Mouse (Mus musculus): Measurements from ENCODE around the gene Prkch. TPM values are rescaled to one million over a fixed set of nuclear protein-coding genes. Genes with fewer than 3 reads are reported as not detected.
A peak's percentile ranks its signal among the peaks of the same experiment; 100 is the strongest.
"Not testable (repeated sequence)": the region's sequence is repeated elsewhere in the genome, so short reads cannot be mapped to it uniquely, and the experiment has no call there.

Gene Prkch
- polyA plus RNA-seq, 1 experiment from 2014 or later, result 4.0 TPM

DNA sequence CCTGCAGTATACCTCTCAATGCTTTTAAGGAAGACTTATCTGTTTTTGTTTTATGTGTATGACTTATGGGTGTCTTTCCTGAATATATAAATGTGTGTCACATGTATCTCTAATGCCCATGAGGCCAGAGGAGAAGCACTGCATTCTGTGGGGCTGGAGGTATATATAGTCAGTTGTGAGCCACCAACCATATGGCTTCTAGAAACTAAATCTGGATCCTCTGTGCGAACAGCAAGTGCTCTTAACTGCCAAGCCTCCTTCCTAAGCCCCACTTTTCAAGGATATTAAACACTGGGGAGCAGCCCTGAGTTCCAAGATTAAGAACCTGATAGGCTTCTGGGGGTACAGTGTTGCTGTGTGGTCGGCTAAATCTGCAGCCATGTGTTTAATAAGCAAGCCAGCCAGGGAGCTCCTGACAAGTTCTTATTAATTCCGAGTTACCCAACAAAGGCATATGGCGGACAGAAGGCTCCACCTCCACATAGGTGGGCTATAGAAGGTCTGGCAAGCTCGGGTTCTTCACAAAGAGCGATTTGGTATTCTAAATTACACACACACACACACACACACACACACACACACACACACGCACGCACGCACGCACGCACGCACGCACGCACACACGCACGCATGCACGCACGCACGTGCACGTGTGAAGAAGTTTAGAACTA, 25.9 kb upstream of the Prkch start:
- no peaks in the 10 kb centered on the region for H3K36me3 ChIP-seq
- H3K4me3 ChIP-seq, result no peak overlapping the region
- DNase-seq (ENCODE audit: low spot score), result no peak
- no peaks in the 10 kb centered on the region for H3K27me3 ChIP-seq (ENCODE audit: low read depth, poor library complexity, severe bottlenecking)
- 95% methylated on average over 20 of the region's 20 CpGs for WGBS
- no peak overlapping the region for H3K27ac ChIP-seq (replicated peaks)
- H3K9me3 ChIP-seq (replicated peaks), result no peaks in the 10 kb centered on the region; the same call in 1 of the 2 replicates
- H3K4me1 ChIP-seq, result no peaks in the 10 kb centered on the region

DNA sequence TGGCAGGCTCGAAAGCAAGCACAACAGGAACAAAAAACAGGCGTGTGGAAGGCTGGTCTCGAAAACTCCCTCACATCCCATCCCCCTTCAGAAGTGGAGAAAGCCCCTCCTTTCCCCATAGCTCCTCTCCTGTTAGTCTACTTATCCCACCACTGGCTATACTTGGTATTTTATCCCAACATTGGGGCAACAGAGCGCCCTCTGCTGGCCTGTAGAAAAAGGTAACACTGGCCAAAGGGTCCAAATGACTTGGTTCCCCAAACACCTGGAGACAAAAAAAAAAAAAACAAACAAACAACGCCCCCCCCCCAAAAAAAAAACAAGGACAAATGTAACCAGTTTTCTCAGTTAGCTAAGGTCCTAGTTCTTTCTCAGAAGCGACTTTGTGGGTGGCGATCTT, 24.5 kb upstream of the Prkch start:
- Histone ChIP-seq H3K4me3 (no peak overlapping the region), H3K27me3 (ENCODE audit: low read depth, poor library complexity, severe bottlenecking) (no peaks in the 10 kb centered on the region), H3K36me3 (no peaks in the 10 kb centered on the region), H3K9me3 (replicated peaks) (no peaks in the 10 kb centered on the region; the same call in 1 of the 2 replicates), H3K4me1 (peaks cover 5% of the 10 kb centered on the region; the same call in 1 of the 2 replicates), H3K27ac (replicated peaks) (no peak overlapping the region)
- WGBS, result 49% methylated on average over 7 of the region's 7 CpGs
- DNase-seq (ENCODE audit: low spot score), result no peak

DNA sequence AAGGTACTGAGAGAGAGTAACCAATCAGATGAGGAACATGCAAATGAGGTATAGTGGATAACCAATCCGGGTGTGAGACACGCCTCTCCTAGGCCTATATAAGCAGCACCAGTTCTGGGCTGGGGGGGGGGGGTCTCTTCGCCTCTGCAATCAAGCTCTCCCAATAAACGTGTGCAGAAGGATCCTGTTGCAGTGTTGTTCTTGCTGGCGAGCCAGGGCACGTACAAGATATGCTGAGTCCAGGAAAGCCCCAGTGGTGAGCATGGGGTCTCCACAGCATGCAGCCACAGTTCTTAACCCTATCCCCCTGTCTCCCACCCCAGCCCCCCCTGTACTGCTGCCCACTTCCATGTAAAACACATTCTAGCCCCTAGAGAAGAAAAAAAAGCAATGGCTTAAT, 21.5 kb upstream of the Prkch start:
- H3K9me3 ChIP-seq (replicated peaks); H3K36me3 ChIP-seq; H3K4me1 ChIP-seq; H3K4me3 ChIP-seq; DNase-seq (ENCODE audit: low spot score); H3K27ac ChIP-seq (replicated peaks): not testable (repeated sequence)
- H3K27me3 ChIP-seq (ENCODE audit: low read depth, poor library complexity, severe bottlenecking), result peaks cover 15% of the 10 kb centered on the region
- WGBS, result 74% methylated on average over 6 of the region's 6 CpGs

DNA sequence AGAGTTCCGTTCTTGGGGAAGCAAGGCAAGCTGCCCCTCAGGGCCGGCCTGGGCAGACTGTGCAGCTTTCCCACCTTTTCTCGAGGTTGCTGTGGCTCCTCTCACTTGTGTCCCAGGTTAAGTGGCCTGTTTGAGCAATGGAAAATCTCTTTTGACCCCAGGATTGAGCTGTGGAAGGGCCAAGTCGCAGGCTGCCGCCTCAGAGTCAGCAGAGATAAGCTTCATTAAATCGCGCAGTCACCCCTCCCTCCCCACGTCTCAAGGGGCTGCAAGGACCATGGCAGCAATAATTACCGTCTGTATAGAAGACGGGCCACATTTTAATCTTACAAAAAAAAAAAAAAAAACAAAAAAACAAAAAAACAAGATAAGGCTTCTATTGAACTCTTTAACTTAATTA, 20.4 kb upstream of the Prkch start:
- WGBS, result 16% methylated on average over 10 of the region's 10 CpGs
- no peak overlapping the region for H3K27ac ChIP-seq (replicated peaks)
- H3K9me3 ChIP-seq (replicated peaks), result no peaks in the 10 kb centered on the region; the same call in 1 of the 2 replicates
- H3K4me1 ChIP-seq, result peaks cover 8% of the 10 kb centered on the region; the same call in 1 of the 2 replicates
- no peak overlapping the region for H3K4me3 ChIP-seq
- H3K36me3 ChIP-seq, result no peaks in the 10 kb centered on the region
- peaks cover 15% of the 10 kb centered on the region for H3K27me3 ChIP-seq (ENCODE audit: low read depth, poor library complexity, severe bottlenecking)
- DNase-seq (ENCODE audit: low spot score), result no peak

DNA sequence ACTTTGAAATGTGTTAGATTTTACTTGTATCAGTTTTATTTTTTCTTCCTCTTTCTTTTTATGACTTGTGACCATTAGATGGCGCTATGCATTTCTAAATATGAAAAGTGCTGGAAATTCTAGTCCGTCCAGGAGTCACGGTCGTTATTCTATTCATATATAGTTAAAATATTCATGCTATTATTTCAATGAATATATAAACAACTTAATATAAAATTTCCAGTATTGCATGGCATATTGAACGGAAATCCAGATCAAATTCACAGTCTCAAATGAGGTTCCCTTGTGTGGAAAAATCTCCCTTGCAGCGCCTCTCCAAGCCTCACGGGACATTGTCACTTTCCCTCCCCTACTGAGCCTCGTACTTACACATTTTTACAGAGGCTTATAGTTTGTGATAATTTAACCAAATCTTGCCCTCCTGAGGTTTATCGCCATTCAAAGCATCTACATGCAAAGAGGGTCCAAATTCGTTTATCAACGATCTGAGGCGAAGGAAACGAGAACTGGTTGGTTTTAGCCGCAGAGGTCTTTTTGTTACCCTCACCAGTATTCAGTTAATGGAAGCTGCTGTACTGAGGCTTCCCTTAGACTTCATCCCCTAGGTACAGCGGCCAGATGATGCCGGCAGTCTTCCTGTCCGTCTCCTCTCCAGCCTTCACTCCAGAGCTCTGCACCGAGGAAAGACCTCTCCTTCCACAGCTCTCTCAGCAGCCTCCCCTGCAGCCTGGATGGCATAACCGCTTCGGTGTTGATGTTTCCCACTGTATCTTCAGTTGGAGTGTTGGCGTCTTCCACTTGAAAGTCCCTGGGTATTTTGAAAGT, 19.6 kb upstream of the Prkch start:
- Histone ChIP-seq H3K4me3 (peak overlapping the region; percentile 46), H3K36me3 (no peaks in the 10 kb centered on the region), H3K27ac (replicated peaks) (no peak overlapping the region), H3K27me3 (ENCODE audit: low read depth, poor library complexity, severe bottlenecking) (peaks cover 15% of the 10 kb centered on the region), H3K9me3 (replicated peaks) (no peaks in the 10 kb centered on the region; the same call in 1 of the 2 replicates), H3K4me1 (peaks cover 8% of the 10 kb centered on the region; the same call in 1 of the 2 replicates)
- DNase-seq (ENCODE audit: low spot score), result peak; percentile 26
- WGBS, result 26% methylated on average over 21 of the region's 21 CpGs

DNA sequence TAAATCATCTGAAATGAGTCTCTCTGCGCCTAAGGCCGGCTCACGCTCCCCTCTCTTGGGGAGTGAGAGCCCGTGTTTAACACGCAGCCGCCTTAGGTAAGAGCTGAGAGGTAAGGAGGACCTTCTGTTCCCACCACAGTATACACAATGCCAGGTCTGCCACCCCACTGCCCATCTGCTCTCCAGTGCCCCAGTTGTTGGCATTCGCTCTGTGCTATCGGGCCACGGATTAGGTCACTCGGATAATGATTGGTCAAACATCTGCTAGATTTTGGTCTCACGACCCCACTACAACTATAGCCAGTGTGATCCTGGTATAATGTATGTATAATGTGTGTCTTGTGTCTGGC, 19.0 kb upstream of the Prkch start:
- DNase-seq (ENCODE audit: low spot score), result no peak
- H3K36me3 ChIP-seq, result no peaks in the 10 kb centered on the region
- 73% methylated on average over 11 of the region's 11 CpGs for WGBS
- H3K27ac ChIP-seq (replicated peaks), result no peak overlapping the region
- peak overlapping the region; percentile 46 for H3K4me3 ChIP-seq
- peaks cover 15% of the 10 kb centered on the region for H3K27me3 ChIP-seq (ENCODE audit: low read depth, poor library complexity, severe bottlenecking)
- no peaks in the 10 kb centered on the region; the same call in 1 of the 2 replicates for H3K9me3 ChIP-seq (replicated peaks)
- H3K4me1 ChIP-seq, result peaks cover 8% of the 10 kb centered on the region; the same call in 1 of the 2 replicates

DNA sequence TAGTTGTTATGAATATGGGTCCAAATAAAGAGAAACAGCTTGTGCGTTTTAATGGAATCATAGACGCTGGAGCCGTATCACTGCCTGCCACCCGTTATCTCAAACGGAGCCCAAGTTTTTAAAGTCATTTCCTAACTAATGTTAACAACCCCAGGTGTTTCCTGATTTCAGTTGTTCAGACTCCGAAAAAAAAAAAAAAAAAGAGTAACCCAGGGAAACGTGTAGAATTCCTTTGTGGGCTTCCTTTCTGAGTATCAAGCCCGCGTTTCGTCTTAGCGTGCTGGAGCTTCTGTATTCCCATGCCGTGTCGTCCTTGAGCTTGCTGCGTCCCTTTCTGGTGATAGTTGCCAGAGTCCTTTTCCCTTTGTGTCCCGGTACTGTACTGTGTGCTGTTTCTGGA, 10.0 kb upstream of the Prkch start:
- WGBS, result 81% methylated on average over 15 of the region's 15 CpGs
- Histone ChIP-seq H3K4me1 (no peaks in the 10 kb centered on the region), H3K4me3 (no peak overlapping the region), H3K9me3 (replicated peaks) (no peaks in the 10 kb centered on the region), H3K27ac (replicated peaks) (no peak overlapping the region), H3K27me3 (ENCODE audit: low read depth, poor library complexity, severe bottlenecking) (no peaks in the 10 kb centered on the region), H3K36me3 (no peaks in the 10 kb centered on the region)
- no peak for DNase-seq (ENCODE audit: low spot score)

DNA sequence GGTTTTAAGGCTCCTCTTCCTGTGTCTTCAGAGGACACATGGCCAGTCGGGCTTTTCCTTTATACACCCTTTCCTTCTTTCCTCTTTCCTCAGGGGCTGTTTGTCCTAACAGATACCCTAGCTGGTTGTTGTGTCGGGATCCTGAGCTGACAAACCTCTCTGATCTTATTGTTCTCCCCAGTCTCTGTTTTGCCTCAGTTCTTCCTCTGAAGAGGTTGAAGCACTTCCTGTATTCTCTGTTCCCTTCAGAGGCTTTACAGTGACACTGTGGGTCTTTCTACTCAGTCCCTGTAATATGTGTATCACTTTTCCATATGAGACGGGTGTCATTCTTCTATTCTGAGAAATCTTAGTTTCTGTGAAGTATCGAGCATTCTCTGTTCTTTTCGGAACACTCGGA, 6.5 kb upstream of the Prkch start:
- 77% methylated on average over 6 of the region's 6 CpGs for WGBS
- DNase-seq (ENCODE audit: low spot score), result no peak
- H3K4me3 ChIP-seq, result no peak overlapping the region
- H3K4me1 ChIP-seq, result no peaks in the 10 kb centered on the region
- peaks cover 19% of the 10 kb centered on the region for H3K27me3 ChIP-seq (ENCODE audit: low read depth, poor library complexity, severe bottlenecking)
- no peak overlapping the region for H3K27ac ChIP-seq (replicated peaks)
- no peaks in the 10 kb centered on the region for H3K36me3 ChIP-seq
- no peaks in the 10 kb centered on the region for H3K9me3 ChIP-seq (replicated peaks)

DNA sequence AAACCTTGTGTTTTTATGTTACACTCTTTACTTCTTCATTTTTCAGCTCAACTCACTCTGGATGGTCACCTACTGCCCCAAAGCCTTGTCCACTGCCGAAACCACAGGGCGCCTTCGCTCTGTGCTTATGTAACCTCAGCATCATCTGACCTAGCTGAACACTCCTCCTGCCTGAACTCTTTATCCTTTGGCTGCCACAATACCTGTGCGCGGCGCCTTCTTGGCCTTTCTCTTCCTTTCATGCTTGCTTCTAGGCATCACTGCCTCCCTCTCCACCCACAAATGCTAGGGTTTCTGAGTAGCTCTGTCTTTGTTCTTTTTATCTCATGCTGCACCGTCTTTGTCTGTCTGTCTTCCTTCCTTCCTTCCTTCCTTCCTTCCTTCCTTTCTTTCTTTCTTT, 3.8 kb upstream of the Prkch start:
- no peak for DNase-seq (ENCODE audit: low spot score)
- 78% methylated on average over 7 of the region's 7 CpGs for WGBS
- H3K27me3 ChIP-seq (ENCODE audit: low read depth, poor library complexity, severe bottlenecking), result peaks cover 46% of the 10 kb centered on the region

DNA sequence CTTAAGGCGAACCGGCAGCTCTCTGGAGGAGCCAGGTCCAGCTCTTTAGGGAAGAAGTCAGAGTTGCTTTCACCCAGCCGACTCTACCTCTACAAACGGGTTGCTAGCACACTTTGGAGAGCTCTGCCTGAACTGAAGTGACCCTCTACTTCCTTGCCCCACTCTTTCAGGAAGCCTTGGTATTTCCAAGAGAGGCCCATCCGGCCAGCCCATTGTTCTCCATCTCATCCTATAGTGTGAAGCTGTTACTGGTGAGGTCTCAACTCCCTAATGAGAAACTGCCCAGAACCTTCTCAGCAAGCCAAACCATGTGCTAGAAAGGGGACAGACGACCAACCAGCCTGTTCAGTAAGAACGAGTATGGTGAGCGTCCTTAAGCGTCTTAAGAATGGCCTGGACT, 1.3 kb upstream of the Prkch start:
- WGBS, result 78% methylated on average over 9 of the region's 9 CpGs
- Histone ChIP-seq H3K36me3 (no peaks in the 10 kb centered on the region), H3K9me3 (replicated peaks) (no peaks in the 10 kb centered on the region), H3K27me3 (ENCODE audit: low read depth, poor library complexity, severe bottlenecking) (peaks cover 71% of the 10 kb centered on the region), H3K27ac (replicated peaks) (no peak overlapping the region), H3K4me3 (no peak overlapping the region), H3K4me1 (peaks cover 21% of the 10 kb centered on the region)
- DNase-seq (ENCODE audit: low spot score), result no peak

More for the DNA sequence above, 3.8 kb upstream of the Prkch start:
- no peak overlapping the region for H3K4me3 ChIP-seq
- H3K27ac ChIP-seq (replicated peaks), result no peak overlapping the region
- H3K4me1 ChIP-seq, result peaks cover 17% of the 10 kb centered on the region
- H3K36me3 ChIP-seq, result no peaks in the 10 kb centered on the region
- H3K9me3 ChIP-seq (replicated peaks), result no peaks in the 10 kb centered on the region

DNA sequence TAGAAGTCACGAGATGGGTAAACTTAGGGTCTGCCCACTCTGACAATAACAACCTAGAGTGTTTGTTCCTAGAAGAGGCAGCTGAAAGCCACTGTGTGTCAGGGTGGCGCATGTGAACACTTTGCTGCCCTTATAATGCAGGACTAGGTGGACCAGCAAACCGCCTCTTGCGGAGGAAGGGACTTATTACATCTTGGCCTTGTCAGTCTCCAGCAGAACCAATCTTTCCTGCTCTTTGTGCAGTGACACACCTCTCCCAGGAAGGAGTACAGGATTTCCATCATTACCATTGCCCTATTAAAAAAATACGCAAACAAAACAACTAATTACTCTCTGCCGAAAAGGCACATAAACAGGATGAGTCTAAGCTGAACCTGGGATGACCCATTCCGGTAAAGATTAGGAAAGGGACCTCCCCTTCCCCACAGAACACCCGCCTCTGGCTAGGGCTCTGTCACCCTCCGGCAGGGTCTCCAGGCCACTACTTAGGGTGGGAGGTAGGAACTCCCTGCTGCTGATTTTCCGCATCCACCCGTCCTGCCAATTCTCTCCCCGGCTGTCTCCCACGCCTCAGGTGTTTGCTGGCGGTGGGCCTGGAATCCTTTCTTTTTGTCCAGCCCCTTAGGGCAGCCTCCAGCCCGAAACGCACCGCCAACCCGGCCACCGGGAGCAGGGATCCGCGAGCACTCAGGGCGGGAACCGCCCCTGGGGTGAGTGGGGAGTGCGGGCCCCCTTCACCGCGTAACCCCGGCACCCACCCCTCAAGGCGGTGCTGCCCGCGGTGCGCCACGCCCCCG, 585 bp upstream of the Prkch start:
- peaks cover 73% of the 10 kb centered on the region for H3K27me3 ChIP-seq (ENCODE audit: low read depth, poor library complexity, severe bottlenecking)
- peak overlapping the region; percentile 87 for H3K27ac ChIP-seq (replicated peaks)
- no peaks in the 10 kb centered on the region for H3K36me3 ChIP-seq
- WGBS, result 4% methylated on average over 33 of the region's 33 CpGs
- peaks cover 21% of the 10 kb centered on the region for H3K4me1 ChIP-seq
- peak overlapping the region; percentile 75 for H3K4me3 ChIP-seq
- H3K9me3 ChIP-seq (replicated peaks), result no peaks in the 10 kb centered on the region
- DNase-seq (ENCODE audit: low spot score), result peak; percentile 33

DNA sequence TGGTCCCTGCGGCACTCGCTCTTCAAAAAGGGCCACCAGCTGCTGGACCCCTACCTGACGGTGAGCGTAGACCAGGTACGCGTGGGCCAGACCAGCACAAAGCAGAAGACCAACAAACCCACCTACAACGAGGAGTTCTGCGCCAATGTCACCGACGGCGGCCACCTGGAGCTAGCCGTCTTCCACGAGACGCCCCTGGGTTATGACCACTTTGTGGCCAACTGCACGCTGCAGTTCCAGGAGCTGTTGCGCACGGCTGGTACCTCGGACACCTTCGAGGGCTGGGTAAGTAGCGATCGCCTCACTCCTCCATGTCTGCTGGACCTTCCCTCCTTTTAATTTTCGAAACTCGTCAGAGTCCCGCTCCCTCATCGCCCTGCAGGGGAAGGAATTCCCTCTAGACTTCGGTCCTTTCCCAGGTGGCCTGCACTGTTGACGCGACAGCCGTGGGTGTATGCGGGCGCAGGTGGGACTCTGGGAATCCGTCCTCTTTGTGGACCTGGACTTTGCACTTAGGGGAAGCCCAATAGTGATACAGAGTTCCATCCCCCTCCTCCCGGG, 725 bp downstream of the Prkch start:
- Histone ChIP-seq H3K27me3 (ENCODE audit: low read depth, poor library complexity, severe bottlenecking) (peaks cover 72% of the 10 kb centered on the region), H3K4me1 (peaks cover 21% of the 10 kb centered on the region), H3K36me3 (no peaks in the 10 kb centered on the region), H3K9me3 (replicated peaks) (no peaks in the 10 kb centered on the region), H3K27ac (replicated peaks) (peak overlapping the region; percentile 87), H3K4me3 (peak overlapping the region; percentile 75)
- DNase-seq (ENCODE audit: low spot score), result peak; percentile 45
- under 1% methylated on average over 33 of the region's 33 CpGs for WGBS

Data from midbrain, embryonic 10.5 days (tissue).